Mouse (Mus musculus): ENCODE measurements around the gene Ankar. TPM values are rescaled to one million over a fixed set of nuclear protein-coding genes. Genes with fewer than 3 reads are reported as not detected.

Ankar gene
- polyA plus RNA-seq, 1 experiment from 2014 or later, result not detected

DNA sequence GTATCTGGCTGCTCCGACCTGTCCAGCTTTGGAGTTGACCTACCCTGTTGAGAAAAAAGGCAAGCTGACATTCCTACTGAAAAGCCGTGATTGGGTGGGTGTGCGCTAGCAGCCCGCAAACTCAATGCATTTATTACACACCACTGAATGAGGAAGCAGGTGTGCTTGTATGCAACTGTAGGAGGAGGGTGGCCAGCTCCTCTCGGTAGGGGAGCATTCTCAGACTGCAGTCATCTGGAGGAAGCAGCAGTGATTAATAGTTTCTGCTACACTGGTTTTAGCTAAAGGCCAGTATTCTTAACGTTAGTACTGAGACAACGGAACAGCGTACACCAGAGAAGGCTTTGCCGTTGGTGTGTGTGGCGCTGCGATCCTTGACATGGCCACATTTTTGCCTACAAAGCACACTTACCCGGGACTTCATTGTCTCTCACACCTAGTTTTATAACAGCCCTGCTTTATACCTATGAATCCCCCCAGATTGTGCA, 94.1 kb downstream of the Ankar start:
- no peak for ATAC-seq (ENCODE audit: insufficient number of reproducible peaks, low FRiP score)
- Histone ChIP-seq H3K4me2 (no peak overlapping the region), H3K4me1 (replicated peaks) (peaks cover 11% of the 10 kb centered on the region), H3K4me3 (no peak overlapping the region), H3K27me3 (replicated peaks) (no peaks in the 10 kb centered on the region), H3K9ac (no peak overlapping the region), H3K9me3 (replicated peaks) (no peaks in the 10 kb centered on the region), H3K27ac (ENCODE audit: poor library complexity, severe bottlenecking) (no peak overlapping the region), H3K36me3 (peaks cover 51% of the 10 kb centered on the region)
- WGBS, result 92% methylated on average over 12 of the region's 12 CpGs

DNA sequence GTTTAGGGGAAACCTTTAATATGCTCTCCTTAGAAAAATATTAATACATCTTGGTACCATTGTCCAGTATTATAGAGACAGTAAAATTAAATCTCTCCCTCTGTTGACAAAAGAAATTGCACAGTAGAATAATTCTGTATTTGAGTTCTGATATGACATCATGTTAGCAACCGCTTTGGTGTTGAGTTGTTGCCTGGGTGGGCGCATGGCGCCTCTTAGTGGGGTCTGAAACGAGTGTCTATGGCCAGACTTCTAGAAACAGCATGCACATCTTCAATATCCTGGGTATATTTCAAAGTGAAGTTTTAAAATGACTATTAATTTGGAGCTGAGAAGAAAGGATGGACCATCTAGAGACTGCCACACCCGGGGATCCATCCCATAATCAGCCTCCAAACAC, 97.6 kb downstream of the Ankar start:
- Histone ChIP-seq H3K4me3 (no peak overlapping the region), H3K4me2 (no peak overlapping the region), H3K9ac (no peak overlapping the region), H3K36me3 (peaks cover 40% of the 10 kb centered on the region), H3K27me3 (replicated peaks) (no peaks in the 10 kb centered on the region), H3K4me1 (replicated peaks) (peaks cover 33% of the 10 kb centered on the region), H3K27ac (ENCODE audit: poor library complexity, severe bottlenecking) (no peak overlapping the region), H3K9me3 (replicated peaks) (no peaks in the 10 kb centered on the region)
- no peak for ATAC-seq (ENCODE audit: insufficient number of reproducible peaks, low FRiP score)
- WGBS, result 86% methylated on average over 5 of the region's 5 CpGs

DNA sequence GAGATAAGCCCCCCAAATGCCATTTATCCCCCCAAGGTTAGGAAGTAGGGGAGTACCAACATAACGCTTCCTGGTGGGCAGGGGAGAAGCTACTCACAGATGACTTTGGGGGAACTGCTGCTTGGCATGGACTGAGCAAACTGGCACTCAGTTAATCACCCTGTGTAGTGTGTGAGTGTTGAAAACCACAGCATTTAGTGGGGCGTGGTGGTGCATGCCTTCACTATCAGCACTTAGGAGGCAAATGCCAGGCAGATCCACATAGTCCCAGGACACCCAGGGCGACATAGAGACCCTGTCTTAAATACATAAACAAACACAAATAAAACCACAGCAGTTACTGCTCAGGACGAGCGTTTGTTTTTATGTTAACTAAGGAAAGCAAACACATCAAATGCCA, 98.2 kb downstream of the Ankar start:
- Histone ChIP-seq H3K4me1 (replicated peaks) (peaks cover 33% of the 10 kb centered on the region), H3K4me2 (no peak overlapping the region), H3K27ac (ENCODE audit: poor library complexity, severe bottlenecking) (peak overlapping the region; percentile 3; the same call in 1 of the 2 replicates), H3K9ac (peak overlapping the region; percentile 13; the same call in 1 of the 2 replicates), H3K4me3 (no peak overlapping the region), H3K36me3 (peaks cover 46% of the 10 kb centered on the region), H3K9me3 (replicated peaks) (no peaks in the 10 kb centered on the region), H3K27me3 (replicated peaks) (no peaks in the 10 kb centered on the region)
- ATAC-seq (ENCODE audit: insufficient number of reproducible peaks, low FRiP score), result no peak
- 46% methylated on average over 5 of the region's 5 CpGs for WGBS

DNA sequence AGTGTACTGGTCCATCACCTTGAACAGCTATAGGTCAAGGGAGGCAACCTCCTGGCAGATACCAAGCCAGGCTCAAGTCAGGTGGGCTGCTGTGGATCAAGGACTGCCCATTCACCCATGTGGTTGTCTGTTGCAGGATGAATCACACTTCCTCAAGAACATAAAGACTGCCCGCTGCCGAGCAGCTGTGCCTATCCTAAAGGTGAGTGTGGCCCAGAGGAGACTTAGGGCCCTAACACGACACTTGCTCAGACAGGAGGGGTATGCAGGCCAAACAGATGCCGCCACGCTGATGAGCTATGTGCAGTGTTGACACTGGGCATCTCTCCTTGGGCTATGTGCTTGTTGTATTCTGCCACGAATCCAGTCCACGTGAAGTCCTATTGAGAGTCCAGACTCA, 99.1 kb downstream of the Ankar start:
- Histone ChIP-seq H3K27me3 (replicated peaks) (no peaks in the 10 kb centered on the region), H3K4me3 (no peak overlapping the region), H3K4me2 (no peak overlapping the region), H3K27ac (ENCODE audit: poor library complexity, severe bottlenecking) (peak overlapping the region; percentile 3; the same call in 1 of the 2 replicates), H3K36me3 (peaks cover 50% of the 10 kb centered on the region), H3K4me1 (replicated peaks) (peaks cover 33% of the 10 kb centered on the region), H3K9ac (peak overlapping the region; percentile 22; the same call in 1 of the 2 replicates), H3K9me3 (replicated peaks) (no peaks in the 10 kb centered on the region)
- ATAC-seq (ENCODE audit: insufficient number of reproducible peaks, low FRiP score), result no peak
- 81% methylated on average over 7 of the region's 7 CpGs for WGBS

DNA sequence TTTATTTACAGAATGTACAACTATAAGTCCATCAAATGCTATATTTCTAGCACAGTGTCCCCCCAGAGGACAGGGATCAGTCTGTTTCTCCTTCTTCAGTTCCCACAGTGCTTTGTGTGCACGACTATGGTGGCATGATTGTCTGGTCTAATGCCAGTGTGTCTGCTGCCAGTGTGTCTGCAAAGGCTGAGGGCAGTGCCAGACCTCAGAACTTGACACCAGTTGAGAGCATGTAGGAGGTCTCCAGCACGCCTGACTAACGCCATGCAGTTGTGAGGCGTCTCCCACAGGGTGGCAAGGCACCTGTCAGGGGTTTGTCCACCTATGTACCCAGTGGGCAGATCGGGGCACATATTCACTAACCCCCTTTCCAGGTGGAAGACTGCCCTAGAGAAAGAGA, 99.6 kb downstream of the Ankar start:
- ATAC-seq (ENCODE audit: insufficient number of reproducible peaks, low FRiP score), result no peak
- Histone ChIP-seq H3K4me1 (replicated peaks) (peaks cover 33% of the 10 kb centered on the region), H3K27ac (ENCODE audit: poor library complexity, severe bottlenecking) (no peak overlapping the region), H3K27me3 (replicated peaks) (no peaks in the 10 kb centered on the region), H3K9me3 (replicated peaks) (no peaks in the 10 kb centered on the region), H3K36me3 (peaks cover 51% of the 10 kb centered on the region), H3K4me2 (no peak overlapping the region), H3K9ac (no peak overlapping the region), H3K4me3 (no peak overlapping the region)
- WGBS, result 90% methylated on average over 5 of the region's 5 CpGs

DNA sequence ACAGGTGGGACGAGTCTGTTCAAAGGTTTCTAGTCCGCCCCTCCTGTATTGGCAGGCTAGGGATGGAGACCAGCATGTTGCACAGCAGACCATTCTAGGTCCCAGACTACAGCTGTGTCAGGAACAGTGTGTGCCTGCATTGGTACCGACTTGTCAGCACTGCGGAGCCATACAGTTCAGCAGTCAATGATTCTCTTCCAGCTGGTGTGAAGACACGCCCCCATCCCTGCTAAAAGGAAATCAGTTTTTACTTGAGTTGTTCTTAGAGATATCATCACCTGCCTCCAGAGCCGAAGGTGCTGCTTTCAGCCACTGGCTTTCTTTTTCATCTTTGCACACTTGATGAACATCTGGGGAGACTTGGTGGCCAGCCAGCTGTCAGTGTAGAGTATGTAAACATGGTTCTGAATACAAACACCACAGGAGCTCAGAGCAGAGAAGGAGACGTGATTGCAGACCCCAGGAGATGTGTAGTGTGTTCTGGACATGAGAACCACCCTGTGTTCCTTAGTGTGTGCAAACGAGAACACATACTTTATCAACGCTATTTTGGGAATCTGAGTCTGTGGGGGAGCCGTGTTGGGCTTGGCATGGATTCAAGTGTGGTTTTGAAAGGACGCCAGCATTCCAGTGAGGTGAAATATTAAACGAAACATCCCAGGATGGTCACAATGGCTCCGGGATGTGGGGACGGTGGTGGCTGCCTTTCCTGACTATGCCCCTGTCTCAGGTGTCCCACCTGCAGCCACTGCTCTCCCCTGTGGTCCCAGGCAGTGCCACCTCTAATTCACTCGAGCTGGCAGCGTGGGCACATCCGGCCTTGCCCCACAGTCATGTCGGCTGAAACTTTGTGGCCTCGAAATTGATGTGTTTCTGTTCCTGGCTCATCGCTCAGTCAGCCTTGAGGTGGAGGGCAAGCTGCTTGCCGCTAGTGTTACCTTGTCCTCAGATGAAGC, 101.0 kb downstream of the Ankar start:
- WGBS, result 47% methylated on average over 21 of the region's 21 CpGs
- Histone ChIP-seq H3K4me2 (peak overlapping the region; percentile 30), H3K36me3 (peaks cover 55% of the 10 kb centered on the region), H3K27me3 (replicated peaks) (no peaks in the 10 kb centered on the region), H3K4me1 (replicated peaks) (peaks cover 33% of the 10 kb centered on the region), H3K4me3 (no peak overlapping the region), H3K27ac (ENCODE audit: poor library complexity, severe bottlenecking) (peak overlapping the region; percentile 69), H3K9me3 (replicated peaks) (no peaks in the 10 kb centered on the region), H3K9ac (no peak overlapping the region)
- ATAC-seq (ENCODE audit: insufficient number of reproducible peaks, low FRiP score), result peak; percentile 70; the same call in 1 of the 2 replicates

DNA sequence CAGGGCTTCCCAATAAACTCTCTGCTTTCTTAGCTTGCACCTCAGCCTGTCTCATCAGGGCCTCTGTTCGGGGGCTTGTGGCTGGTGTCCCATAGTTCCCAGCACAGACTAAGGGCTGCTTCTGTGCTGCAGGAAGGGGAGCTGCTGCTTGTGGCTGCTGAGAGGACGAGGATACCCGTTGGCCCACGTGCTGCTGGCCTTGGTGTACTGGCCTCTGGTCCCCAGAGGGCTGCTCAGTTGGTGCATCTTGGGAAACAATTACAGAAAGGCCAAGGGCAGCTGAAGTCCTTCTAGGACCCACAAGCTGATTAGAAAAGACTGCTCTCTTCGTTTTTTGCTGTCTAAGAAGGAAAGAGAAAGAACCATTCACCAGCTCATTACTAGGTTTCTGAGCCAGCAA, 104.1 kb downstream of the Ankar start:
- H3K4me1 ChIP-seq (replicated peaks), result peaks cover 37% of the 10 kb centered on the region
- ATAC-seq (ENCODE audit: insufficient number of reproducible peaks, low FRiP score), result no peak
- no peak overlapping the region for H3K9ac ChIP-seq
- H3K36me3 ChIP-seq, result peaks cover 59% of the 10 kb centered on the region
- no peaks in the 10 kb centered on the region for H3K9me3 ChIP-seq (replicated peaks)
- no peaks in the 10 kb centered on the region for H3K27me3 ChIP-seq (replicated peaks)
- H3K4me3 ChIP-seq, result no peak overlapping the region
- 74% methylated on average over 5 of the region's 5 CpGs for WGBS
- no peak overlapping the region for H3K4me2 ChIP-seq
- no peak overlapping the region for H3K27ac ChIP-seq (ENCODE audit: poor library complexity, severe bottlenecking)

DNA sequence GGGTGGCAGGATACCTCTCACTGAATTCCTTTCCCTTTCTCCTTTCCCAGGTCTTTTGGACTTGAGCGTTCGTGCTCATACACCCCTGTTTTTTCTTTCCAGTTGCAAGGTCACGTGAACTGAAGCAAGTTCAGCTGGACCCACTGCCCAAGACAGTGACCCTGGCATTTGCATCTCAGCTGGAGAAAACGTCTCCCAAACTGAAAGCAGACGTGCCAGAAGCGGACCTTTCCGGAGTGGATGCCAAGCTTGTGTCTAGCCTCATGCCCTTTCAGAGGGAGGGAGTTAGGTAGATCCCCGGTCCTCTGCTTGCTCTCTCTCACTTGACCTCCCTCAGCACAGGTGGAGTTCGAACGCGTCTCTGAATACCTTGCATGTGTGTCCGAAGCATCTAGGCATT, 104.7 kb downstream of the Ankar start:
- Histone ChIP-seq H3K4me1 (replicated peaks) (peaks cover 35% of the 10 kb centered on the region), H3K36me3 (peaks cover 60% of the 10 kb centered on the region), H3K4me2 (no peak overlapping the region), H3K9me3 (replicated peaks) (no peaks in the 10 kb centered on the region), H3K9ac (no peak overlapping the region), H3K27me3 (replicated peaks) (no peaks in the 10 kb centered on the region), H3K27ac (ENCODE audit: poor library complexity, severe bottlenecking) (no peak overlapping the region), H3K4me3 (no peak overlapping the region)
- 91% methylated on average over 12 of the region's 12 CpGs for WGBS
- no peak for ATAC-seq (ENCODE audit: insufficient number of reproducible peaks, low FRiP score)

DNA sequence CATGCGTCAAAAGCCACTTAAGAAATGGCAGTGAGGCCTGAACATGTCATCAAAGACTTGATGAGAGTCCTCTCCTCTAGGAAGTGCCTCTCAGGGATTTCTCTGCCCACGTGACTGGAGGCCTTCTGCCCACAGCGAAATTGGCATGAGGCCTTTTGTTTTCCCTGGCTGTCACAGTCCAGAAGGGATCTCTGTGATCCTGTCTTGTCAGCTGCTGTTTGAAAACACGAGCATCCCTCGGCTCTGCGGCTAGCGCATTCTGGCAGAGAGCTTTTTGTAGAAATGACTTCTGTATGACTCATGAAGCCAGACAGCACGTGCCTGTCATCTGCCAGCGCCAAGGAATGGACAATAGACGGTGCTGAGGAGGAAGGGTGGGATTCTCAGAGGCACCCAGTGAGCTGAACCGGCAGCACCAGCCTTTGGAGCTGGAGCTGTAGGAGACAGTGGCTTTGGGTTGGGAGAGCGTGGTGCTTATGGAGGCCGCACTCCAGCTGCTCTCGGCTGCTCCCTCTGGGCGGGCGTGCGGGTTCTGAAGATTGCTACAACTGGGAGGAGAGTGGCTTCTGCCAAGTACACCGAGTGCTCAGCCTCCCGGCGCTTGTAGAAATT, 106.9 kb downstream of the Ankar start:
- Histone ChIP-seq H3K27ac (ENCODE audit: poor library complexity, severe bottlenecking) (peak overlapping the region; percentile 39), H3K9ac (no peak overlapping the region), H3K9me3 (replicated peaks) (no peaks in the 10 kb centered on the region), H3K27me3 (replicated peaks) (no peaks in the 10 kb centered on the region), H3K4me1 (replicated peaks) (peaks cover 17% of the 10 kb centered on the region), H3K4me2 (no peak overlapping the region), H3K36me3 (peaks cover 69% of the 10 kb centered on the region), H3K4me3 (no peak overlapping the region)
- 69% methylated on average over 20 of the region's 20 CpGs for WGBS
- peak; percentile 33; the same call in 1 of the 2 replicates for ATAC-seq (ENCODE audit: insufficient number of reproducible peaks, low FRiP score)
